Mouse (Mus musculus): ENCODE results near the gene Armh3.
A peak's percentile ranks its signal among the peaks of the same experiment; 100 is the strongest.

Gene Armh3

GRCm38 (mm10) chr19:45997785-45998693 is at the start of gene Armh3:
Gene Armh3, minus strand, starts transcription at chr19:45998488.
- peak; percentile 97 for DNase-seq (ENCODE audit: low read depth, low spot score)

GRCm38 (mm10) chr19:46047426-46047825 is 49.1 kb upstream of the Armh3 start:
- DNase-seq (ENCODE audit: low read depth, low spot score) = no peak

- DNase-seq (ENCODE audit: low read depth, low spot score) = no peak
Observed at GRCm38 (mm10) chr19:46046621-46047025, 48.3 kb upstream of the Armh3 start.

DNA sequence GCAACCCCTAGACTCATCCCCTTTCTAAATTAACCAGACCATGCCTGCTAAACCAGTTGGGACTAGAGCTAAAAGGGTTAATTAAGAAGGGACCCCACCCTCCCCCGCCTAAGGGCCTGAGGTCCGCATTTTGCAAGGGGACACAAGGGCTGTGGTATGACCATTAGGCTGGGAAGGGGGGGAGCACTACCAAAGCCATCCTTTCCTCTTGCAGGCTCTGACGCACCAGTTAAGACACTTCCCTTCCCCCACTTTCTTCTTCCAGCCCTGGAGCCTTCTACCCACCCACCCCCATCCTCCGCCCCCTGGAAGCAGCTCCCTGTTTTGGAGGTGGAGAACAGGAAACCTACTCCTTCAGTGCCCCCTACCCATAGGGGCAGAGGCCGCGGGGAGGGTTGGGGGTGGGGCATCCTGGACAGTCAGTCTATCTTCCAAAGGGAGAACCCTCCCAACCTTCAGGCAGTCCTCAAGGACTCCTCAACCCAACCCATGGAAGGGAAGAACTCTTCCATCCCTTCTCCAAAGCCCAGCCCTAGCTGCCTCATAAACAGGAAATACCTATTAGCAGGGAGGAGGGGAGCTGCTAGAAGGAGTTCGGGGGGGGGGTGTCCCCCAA is 47.5 kb upstream of the Armh3 start:
- peak; percentile 95 for DNase-seq (ENCODE audit: low read depth, low spot score)

DNA sequence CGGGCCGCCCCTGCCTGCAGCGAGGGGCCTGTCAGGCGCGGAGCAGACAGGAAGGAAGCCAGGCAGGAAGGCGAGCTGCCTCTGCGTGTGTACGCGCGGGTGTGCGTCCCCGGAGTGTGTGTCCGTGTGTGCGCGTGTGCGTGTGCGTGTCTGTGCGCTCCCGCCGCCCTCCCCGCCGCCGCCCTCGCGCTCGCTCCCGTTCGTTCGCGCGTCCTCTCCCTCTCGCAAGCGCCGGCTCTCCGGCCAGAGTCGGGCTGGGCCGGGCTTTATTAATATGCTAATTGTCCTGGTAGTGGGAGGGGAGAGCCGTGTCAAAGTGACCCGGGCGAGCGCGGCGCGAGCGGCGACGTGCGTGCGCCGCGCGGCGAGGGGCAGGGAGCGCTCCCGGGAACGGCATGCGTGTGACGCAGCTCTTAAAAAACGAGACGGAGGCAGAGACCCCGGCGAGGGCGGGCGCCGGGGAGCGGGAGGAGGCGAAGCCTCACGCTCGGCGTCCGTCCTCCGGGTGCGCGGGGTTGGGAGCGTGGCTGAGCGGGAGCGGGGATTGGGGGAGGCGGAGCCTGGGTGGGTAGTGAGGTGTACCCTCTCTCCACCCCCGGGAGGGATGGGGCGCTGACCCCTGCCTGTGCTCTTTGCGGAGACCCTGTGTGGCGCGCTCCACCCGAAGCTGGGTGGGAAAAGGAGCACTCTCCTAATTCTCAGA is 46.9 kb upstream of the Armh3 start, which contains the start of gene Ldb1:
Gene Ldb1 (minus strand): TSS at position 222 of the 703 bp plus-strand sequence.
- peak; percentile 96 for DNase-seq (ENCODE audit: low read depth, low spot score)

DNA sequence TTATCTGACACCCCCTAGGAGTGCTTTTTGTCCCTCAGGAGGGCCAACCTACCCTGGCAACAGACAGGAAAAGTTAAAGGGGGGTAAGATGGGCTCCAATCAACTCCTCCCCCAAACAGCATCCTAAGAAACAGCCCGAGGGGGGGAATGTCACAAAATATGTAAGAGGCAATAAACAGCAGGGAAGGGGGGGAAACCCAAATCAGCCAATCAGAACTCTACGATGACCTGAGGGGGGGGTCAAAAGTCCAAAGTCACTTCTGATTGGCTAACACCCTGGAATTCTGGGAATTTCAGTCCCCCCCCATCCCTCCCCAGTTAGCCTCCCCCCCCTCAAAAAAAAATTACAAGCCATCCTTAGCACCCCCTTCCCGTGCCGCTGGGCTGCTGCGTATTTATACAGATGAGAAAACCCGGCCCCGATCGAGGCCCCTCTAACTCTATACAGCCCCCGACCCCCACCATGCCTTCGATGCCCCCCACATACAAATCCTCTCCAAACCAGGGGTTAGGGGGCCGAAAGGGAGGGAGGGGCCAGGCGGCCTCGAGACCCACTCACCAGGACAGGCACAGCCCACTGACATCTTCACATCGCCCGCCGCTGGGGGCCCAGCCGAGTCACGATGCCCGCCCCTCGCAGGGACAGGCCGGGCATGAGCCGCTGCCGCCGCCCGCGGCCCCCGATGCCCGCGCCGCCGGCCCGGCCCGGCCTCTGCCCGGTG is 46.1 kb upstream of the Armh3 start, which contains the start of gene Pprc1:
Gene Pprc1 (plus strand): TSS at position 616 of the 722 bp plus-strand sequence.
- DNase-seq (ENCODE audit: low read depth, low spot score) = peak; percentile 46

GRCm38 (mm10) chr19:46043380-46043779 is 45.1 kb upstream of the Armh3 start:
- no peak for DNase-seq (ENCODE audit: low read depth, low spot score)

DNA sequence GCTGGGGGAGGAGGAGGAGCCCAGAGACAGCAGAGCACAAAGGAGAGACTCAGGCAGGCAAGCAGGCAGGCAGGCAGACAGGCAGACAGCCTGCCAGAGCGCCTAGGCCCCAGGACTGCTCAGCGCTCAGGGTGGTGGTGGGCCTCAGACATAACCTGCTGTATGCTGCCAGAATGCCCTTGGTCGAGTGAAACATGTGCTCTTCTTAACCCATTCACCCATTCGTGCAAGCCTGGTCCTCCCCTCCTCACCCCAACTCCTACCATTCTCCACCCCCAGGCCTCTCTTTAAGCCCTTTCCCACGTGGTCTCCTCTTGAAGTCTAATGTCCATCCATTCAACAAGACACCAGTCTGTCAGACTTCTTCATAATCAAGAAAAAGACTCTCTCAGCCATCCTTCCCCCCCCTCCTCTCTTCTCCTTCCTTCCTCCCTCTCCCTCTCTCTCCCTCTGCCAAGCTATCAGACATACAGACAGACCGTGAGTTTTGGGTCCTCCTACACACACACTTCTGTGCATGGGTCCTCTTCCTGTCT is 44.3 kb upstream of the Armh3 start:
- DNase-seq (ENCODE audit: low read depth, low spot score) = peak; percentile 67

DNA sequence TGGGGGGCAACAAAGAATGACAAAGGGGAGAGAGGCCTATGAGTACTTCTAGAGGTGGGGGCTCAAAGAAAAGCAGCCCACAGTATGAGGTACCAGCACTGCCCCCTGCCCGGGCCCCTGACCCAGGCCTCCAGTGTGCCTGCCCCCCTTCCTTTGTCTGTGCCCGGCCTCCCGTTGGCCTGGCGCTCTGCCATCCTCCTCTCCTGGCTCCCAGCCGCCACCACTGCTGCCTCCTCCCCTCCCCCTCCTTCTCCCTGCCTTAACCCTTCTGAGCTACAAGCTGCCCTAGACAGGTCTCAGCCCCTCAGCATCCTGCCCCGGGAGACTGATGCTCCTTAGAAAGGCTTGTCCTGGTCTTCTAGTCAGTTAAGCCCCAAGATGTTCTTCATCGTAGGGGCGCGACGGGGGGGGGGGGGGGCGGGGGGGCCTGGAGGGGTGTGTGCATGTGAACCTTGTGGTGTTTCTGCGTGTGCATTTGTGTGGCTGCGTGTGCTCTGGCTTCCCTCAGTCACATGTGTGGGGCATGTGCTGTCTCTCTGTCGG is 43.7 kb upstream of the Armh3 start:
- DNase-seq (ENCODE audit: low read depth, low spot score) = peak; percentile 69

- no peak for DNase-seq (ENCODE audit: low read depth, low spot score)
Observed at GRCm38 (mm10) chr19:46041299-46041932, 43.1 kb upstream of the Armh3 start.

DNA sequence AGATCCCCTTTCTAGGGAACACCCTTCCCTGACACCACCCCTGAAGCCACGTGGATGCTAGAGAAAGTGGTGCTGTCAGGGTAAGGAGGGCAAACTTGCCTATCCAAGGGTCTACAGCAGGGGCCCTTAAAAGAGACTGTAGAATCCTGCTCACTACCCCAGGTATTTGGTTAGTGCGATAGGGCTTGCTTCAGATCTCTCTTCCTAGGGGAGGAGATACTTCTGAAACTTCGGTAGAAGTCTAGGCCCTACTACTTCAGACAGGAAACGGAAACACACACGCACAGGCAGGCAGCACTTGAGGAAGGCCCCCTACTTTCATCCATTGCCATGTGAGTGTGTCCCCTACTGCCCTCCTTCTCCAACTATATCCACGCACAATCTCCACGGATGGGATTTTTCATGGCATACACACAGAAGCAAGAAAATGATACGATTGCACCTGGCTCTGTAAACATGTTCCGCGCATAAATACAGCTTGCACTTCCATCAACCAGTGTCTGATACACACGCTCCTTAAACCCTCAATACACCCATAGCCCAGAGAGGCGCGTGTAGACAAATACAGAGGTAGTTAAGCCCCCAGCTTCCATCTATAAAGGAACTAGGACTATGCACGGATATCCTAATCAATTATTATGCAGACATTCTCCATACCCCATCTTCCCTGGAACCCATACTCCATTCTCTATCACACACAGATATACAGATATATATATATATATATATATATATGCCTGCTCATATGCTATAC is 42.0 kb upstream of the Armh3 start:
- no peak for DNase-seq (ENCODE audit: low read depth, low spot score)

- peak; percentile 96 for DNase-seq (ENCODE audit: low read depth, low spot score)
Observed at GRCm38 (mm10) chr19:46039478-46039877, 41.2 kb upstream of the Armh3 start.

DNA sequence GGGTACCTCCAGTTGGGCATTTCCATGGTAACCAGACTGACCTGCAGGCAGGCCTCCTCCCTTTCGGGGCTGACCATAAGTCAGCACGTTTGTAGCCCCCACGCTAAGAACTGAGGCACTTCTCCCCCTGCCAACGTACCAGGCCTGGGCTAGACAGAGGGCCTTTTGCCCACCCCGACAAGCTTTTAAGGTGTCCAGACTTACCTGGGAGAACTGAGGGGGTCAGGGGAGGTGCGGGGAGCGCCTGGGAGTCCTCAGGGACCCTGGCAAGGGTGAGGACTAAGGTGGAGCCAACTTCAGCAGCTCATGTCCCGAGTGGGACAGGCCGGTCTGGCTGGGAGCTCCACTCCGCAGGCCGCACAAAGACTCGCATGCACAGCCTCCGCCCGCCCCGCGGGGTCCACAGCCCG is 40.6 kb upstream of the Armh3 start:
- DNase-seq (ENCODE audit: low read depth, low spot score) = no peak

DNA sequence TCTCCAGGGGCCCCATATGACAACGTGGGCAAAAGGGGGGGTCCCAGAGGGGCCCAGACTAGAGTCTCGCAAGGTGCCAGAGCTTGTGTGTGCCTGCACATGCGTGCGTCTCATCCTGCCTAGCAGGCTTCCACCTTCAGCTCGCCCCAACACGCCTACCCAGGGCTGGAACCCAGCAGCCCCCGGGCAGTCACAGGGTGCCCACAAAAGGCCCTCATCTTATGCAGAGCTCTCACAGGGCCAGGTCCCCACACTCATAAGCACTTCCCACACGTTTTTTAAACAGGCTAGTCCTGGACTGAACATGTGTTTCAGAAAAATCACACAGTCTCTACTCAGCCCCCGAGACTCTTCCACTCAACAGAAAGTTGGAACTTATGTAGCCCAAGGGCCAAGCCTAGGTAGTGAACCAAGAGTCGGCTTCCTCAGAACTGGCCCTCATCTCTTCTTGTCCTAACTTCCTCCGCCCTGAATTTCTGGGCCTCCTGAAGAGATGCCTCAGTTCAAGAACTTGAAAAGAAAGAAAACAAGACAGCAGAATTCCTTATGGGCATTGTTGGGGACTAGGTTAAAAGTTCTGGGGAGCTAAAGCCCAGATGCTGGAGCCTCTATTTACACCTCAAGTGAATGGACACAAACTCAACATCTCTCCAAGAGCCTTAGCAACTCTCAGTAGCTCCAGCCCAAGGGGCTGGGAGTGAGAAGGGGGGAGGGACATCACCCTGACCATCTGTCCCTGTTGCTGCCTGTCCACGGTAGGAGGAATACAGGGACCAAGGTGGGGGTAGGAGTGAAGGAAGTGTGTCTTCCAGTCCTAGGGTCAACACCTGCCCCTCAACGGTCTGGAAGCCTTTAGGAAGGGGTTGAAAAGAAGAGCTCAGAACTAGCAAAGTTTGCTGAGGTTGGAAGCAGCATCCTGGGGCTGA is 39.9 kb upstream of the Armh3 start:
- no peak for DNase-seq (ENCODE audit: low read depth, low spot score)

GRCm38 (mm10) chr19:46037243-46037924 is 39.1 kb upstream of the Armh3 start:
- peak; percentile 85 for DNase-seq (ENCODE audit: low read depth, low spot score)

- peak; percentile 80 for DNase-seq (ENCODE audit: low read depth, low spot score)
Observed at GRCm38 (mm10) chr19:46036477-46037242, 38.4 kb upstream of the Armh3 start.

- DNase-seq (ENCODE audit: low read depth, low spot score) = no peak
Observed at GRCm38 (mm10) chr19:46035971-46036370, 37.7 kb upstream of the Armh3 start.

All from ZHBTc4 (cell line).